Mouse (Mus musculus) MEL (cell line): ENCODE data around the gene Pxylp1.

Source experiments
- BHLHE40 ChIP-seq: IDR thresholded peaks from 2 replicates; pipeline ENCODE4 v1.6.1; 2012; ENCODE audit warnings: low read depth, mild to moderate bottlenecking, inconsistent platforms, low read length, improper control_type of control experiment, borderline replicate concordance
- CHD2 ChIP-seq: IDR thresholded peaks from 2 replicates; pipeline ENCODE4 v1.6.1; 2011; ENCODE audit warnings: low read length, improper control_type of control experiment
- CTCF ChIP-seq, 3 experiments: IDR thresholded peaks in 2 of 3; conservative IDR thresholded peaks in 1 of 3; 2 replicates each; pipeline ENCODE4 v1.5.1; 2011 to 2012; ENCODE audit warnings: low read length in 3 of 3, low read depth in 2 of 3, mild to moderate bottlenecking in 2 of 3, improper control_type of control experiment in 1 of 3, inconsistent platforms in 1 of 3, mixed read lengths in 1 of 3, moderate library complexity in 1 of 3; ENCODE audit not compliant: control insufficient read depth in 1 of 3, insufficient read depth in 1 of 3, poor library complexity in 1 of 3, severe bottlenecking in 1 of 3
- GABPA ChIP-seq: IDR thresholded peaks from 2 replicates; pipeline ENCODE4 v1.6.1; 2012; ENCODE audit warnings: low read depth, mild to moderate bottlenecking, inconsistent platforms, low read length, improper control_type of control experiment, moderate library complexity
- POLR2A ChIP-seq, 2 experiments: IDR thresholded peaks; 2 replicates each; pipeline ENCODE4 v1.6.1; 2011 to 2012; ENCODE audit warnings: low read length in 2 of 2, mild to moderate bottlenecking in 2 of 2, control low read depth in 1 of 2, improper control_type of control experiment in 1 of 2, low read depth in 1 of 2, moderate library complexity in 1 of 2; ENCODE audit not compliant: control insufficient read depth in 1 of 2, insufficient read depth in 1 of 2, poor library complexity in 1 of 2

DNA sequence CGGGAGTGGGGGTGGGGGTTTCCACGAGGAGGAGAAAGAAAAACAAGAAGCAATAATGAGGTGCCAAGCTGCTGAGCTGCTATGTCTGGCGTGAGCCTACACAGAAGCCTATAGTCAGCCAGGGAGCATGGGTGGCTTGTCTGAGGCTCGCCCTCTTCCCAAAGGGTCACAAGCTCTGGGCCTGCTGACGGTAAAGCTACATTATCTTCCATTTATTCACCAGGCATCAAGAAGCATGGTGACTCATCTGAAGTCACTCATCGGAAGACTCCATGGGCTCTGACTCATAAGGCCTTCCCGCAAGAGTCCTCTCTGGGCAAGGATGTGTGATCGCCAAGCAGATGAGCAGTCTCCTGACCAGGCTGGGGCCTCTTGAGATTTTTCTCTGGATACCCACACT, 110.4 kb downstream of the Pxylp1 start:
- TF ChIP-seq POLR2A (IDR thresholded peaks at IDR 0.05; ENCODE audit: control insufficient read depth in 1 of 2, insufficient read depth in 1 of 2, low read depth in 1 of 2, low read length in 2 of 2, poor library complexity in 1 of 2) (no peak), BHLHE40 (no peak), CHD2 (no peak), GABPA (no peak), CTCF (IDR thresholded peaks at IDR 0.05 in 2 of 3, conservative IDR thresholded peaks at IDR 0.05 in 1 of 3; ENCODE audit: control insufficient read depth in 1 of 3, insufficient read depth in 1 of 3, low read depth in 2 of 3, low read length in 3 of 3, poor library complexity in 1 of 3, severe bottlenecking in 1 of 3) (no peak)
